Mouse (Mus musculus) CD4-positive naive resting alpha-beta T cell, adult 76 days (primary cell): ENCODE measurements around the gene Rbm15b. TPM values are rescaled to one million over a fixed set of nuclear protein-coding genes. Genes with fewer than 3 reads are reported as not detected.

Experiments used
- total RNA-seq: library from RNA; stranded (reverse); gene quantifications from one replicate; pipeline ENCODE4 v1.2.4, GENCODE M21; 2023

The Rbm15b gene
- total RNA-seq, result 39.9 TPM

GRCm38 (mm10) chr9:106886828-106887702 is at the start of gene Rbm15b:
Gene Rbm15b (minus strand): TSS chr9:106887428.

GRCm38 (mm10) chr9:106891829-106892551 is 4.8 kb upstream of the Rbm15b start, which contains the start of gene Manf:
Gene Manf (minus strand): TSS chr9:106891979.

Other genes starting within 250 kb of the Rbm15b start
- not detected for gene Grm2, start 231.3 kb downstream of the Rbm15b start, total RNA-seq
- gene Tex264, start 201.5 kb downstream of the Rbm15b start, total RNA-seq, result 53.7 TPM
- 35.5 TPM for gene Rad54l2, start 98.2 kb downstream of the Rbm15b start, total RNA-seq
- 53.2 TPM for gene Dcaf1, start 65.6 kb downstream of the Rbm15b start, total RNA-seq
- 93.0 TPM for gene Manf, start 4.6 kb upstream of the Rbm15b start, total RNA-seq